Mouse (Mus musculus): Measurements from ENCODE around the gene Traf5. TPM values are rescaled to one million over a fixed set of nuclear protein-coding genes. Genes with fewer than 3 reads are reported as not detected.

Gene Traf5
- polyA plus RNA-seq, 1 experiment: 0.77 TPM

DNA sequence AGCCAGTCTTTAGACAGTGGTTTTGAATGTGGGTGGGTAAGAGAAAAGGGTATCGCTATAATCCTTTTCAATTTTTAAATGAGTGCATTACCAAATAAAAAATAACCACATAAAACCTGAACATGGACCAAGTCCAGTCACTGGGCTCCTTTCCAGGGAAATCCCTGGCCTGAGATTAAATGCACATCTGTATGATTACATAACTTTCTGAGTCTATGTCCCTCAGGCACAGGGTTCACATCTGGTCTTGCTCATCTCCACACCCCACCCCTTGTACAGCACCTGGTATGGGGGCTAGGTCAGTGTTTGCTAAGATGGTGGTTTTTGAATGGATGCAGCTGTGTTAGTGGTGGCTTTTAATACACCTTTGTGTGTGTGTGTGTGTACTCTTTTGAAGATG is 19.9 kb downstream of the Traf5 start:
- H3K4me3 ChIP-seq (replicated peaks): no peak overlapping the region
- peaks cover 23% of the 10 kb centered on the region for H3K36me3 ChIP-seq (ENCODE audit: control insufficient read depth)
- H3K27me3 ChIP-seq (ENCODE audit: control insufficient read depth): no peaks in the 10 kb centered on the region
- H3K4me1 ChIP-seq (ENCODE audit: control insufficient read depth): peaks cover 7% of the 10 kb centered on the region
- no peak for TF ChIP-seq GATA1 (IDR thresholded peaks at IDR 0.05; ENCODE audit: low read length)
- no peak for TF ChIP-seq TAL1 (IDR thresholded peaks at IDR 0.05; ENCODE audit: low read length)
- no peaks in the 10 kb centered on the region for H3K9me3 ChIP-seq (ENCODE audit: control insufficient read depth, low read length)

DNA sequence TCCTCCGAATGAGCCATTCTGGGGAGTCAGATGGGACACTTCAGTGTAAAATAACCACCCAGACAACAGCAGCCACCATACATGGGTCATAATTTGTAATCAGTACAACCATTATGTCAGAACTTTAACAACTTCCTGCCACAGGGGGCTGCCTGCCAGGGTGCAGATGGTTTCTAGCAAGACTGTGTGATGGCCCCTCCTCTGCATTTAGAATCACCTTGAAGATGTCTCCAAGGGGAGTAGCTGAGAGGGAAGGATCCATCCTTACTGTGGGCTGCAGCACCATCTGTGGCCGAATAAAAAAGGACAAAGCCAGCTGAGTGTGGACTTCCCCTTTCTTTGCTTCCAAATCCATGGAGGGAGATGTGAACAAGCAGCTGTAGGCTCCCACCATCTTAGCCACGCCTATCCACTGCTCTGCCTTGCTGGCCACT is 21.7 kb downstream of the Traf5 start:
- H3K9me3 ChIP-seq (ENCODE audit: control insufficient read depth, low read length): no peaks in the 10 kb centered on the region
- H3K4me3 ChIP-seq (replicated peaks): no peak overlapping the region
- TF ChIP-seq TAL1 (IDR thresholded peaks at IDR 0.05; ENCODE audit: low read length): no peak
- TF ChIP-seq GATA1 (IDR thresholded peaks at IDR 0.05; ENCODE audit: low read length): no peak
- H3K4me1 ChIP-seq (ENCODE audit: control insufficient read depth): peaks cover 7% of the 10 kb centered on the region
- peaks cover 41% of the 10 kb centered on the region for H3K36me3 ChIP-seq (ENCODE audit: control insufficient read depth)
- no peaks in the 10 kb centered on the region for H3K27me3 ChIP-seq (ENCODE audit: control insufficient read depth)

DNA sequence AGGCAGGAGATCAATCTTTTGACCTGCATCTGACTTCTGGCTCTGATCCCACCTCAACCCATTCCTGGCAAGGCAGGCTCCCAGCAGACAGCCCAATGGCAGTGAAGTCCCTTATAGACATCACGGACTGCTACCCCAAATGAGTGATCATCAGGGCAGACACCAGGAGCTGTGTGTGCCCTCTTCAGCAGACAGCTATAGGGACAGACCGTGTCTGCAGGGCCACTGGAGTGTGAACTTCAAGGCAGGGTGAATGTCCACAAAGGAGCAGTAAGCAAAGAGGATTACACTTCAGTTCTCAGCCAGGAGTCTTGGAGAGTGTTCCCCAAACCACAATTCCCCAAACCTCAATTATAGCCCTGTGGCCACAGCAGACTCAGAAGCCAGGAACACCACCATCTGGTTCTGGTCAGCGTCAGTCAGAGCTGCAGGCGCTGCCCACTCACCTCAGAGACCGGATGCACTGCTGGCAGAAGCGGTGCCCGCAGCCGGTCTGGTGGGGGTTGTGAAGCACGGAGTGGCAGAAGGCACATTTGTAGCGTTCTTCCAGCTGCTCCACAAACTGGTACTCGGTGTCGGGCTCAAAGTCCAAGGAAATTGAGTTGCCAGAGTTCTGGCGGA is 22.3 kb downstream of the Traf5 start:
- H3K4me1 ChIP-seq (ENCODE audit: control insufficient read depth): peaks cover 7% of the 10 kb centered on the region

DNA sequence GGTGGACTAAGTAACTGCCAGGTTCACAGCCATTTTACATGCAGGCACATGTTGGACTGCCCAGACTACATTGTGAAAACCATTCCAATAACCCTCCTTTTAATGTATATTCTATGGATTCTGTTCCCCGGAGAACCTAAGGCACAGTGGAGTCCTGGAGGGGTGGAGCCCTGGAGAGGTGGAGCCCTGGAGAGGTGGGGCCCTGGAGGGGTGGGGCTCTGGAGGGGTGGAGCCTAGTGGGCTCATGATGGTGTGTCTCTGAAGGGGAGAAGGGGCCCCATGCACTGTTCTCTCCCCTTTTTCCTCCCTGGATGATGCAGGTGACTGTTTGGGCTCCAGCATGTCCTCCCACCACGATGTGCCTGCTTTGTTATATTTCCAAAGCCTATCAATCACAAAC is 24.2 kb downstream of the Traf5 start:
- Histone ChIP-seq H3K4me3 (replicated peaks) (no peak overlapping the region), H3K36me3 (ENCODE audit: control insufficient read depth) (peaks cover 65% of the 10 kb centered on the region), H3K27me3 (ENCODE audit: control insufficient read depth) (no peaks in the 10 kb centered on the region), H3K9me3 (ENCODE audit: control insufficient read depth, low read length) (peaks cover 11% of the 10 kb centered on the region), H3K4me1 (ENCODE audit: control insufficient read depth) (peaks cover 7% of the 10 kb centered on the region)
- TF ChIP-seq TAL1 (IDR thresholded peaks at IDR 0.05; ENCODE audit: low read length): no peak
- TF ChIP-seq GATA1 (IDR thresholded peaks at IDR 0.05; ENCODE audit: low read length): no peak

More for the DNA sequence above, 22.3 kb downstream of the Traf5 start:
- no peak overlapping the region for H3K4me3 ChIP-seq (replicated peaks)
- peaks cover 46% of the 10 kb centered on the region for H3K36me3 ChIP-seq (ENCODE audit: control insufficient read depth)
- H3K27me3 ChIP-seq (ENCODE audit: control insufficient read depth): no peaks in the 10 kb centered on the region
- TF ChIP-seq TAL1 (IDR thresholded peaks at IDR 0.05; ENCODE audit: low read length): no peak
- no peak for TF ChIP-seq GATA1 (IDR thresholded peaks at IDR 0.05; ENCODE audit: low read length)
- H3K9me3 ChIP-seq (ENCODE audit: control insufficient read depth, low read length): peaks cover 2% of the 10 kb centered on the region; the same call in 1 of the 2 replicates

DNA sequence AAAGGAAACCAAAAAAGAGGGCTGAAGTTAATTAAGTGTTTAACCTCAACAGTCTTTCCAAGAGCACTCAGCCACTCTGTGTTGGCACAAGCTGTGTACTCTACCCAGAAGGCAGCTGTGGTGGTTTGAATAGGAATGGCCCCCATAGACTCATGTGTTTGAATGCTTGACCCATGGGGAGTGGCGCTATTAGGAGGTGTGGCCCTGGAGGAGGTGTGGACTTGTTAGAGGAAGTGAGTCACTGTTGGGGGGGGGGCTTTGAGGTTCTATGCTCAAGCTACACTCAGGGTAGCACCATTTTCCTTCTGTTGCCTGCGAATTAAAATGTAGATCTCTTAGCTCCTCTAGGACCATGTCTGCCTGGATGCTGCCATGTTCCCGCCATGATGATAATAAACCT is 25.4 kb downstream of the Traf5 start:
- no peaks in the 10 kb centered on the region for H3K27me3 ChIP-seq (ENCODE audit: control insufficient read depth)
- no peak overlapping the region for H3K4me3 ChIP-seq (replicated peaks)
- peaks cover 11% of the 10 kb centered on the region for H3K9me3 ChIP-seq (ENCODE audit: control insufficient read depth, low read length)
- TF ChIP-seq TAL1 (IDR thresholded peaks at IDR 0.05; ENCODE audit: low read length) (no peak), GATA1 (IDR thresholded peaks at IDR 0.05; ENCODE audit: low read length) (no peak)
- peaks cover 7% of the 10 kb centered on the region for H3K4me1 ChIP-seq (ENCODE audit: control insufficient read depth)
- H3K36me3 ChIP-seq (ENCODE audit: control insufficient read depth): peaks cover 77% of the 10 kb centered on the region

DNA sequence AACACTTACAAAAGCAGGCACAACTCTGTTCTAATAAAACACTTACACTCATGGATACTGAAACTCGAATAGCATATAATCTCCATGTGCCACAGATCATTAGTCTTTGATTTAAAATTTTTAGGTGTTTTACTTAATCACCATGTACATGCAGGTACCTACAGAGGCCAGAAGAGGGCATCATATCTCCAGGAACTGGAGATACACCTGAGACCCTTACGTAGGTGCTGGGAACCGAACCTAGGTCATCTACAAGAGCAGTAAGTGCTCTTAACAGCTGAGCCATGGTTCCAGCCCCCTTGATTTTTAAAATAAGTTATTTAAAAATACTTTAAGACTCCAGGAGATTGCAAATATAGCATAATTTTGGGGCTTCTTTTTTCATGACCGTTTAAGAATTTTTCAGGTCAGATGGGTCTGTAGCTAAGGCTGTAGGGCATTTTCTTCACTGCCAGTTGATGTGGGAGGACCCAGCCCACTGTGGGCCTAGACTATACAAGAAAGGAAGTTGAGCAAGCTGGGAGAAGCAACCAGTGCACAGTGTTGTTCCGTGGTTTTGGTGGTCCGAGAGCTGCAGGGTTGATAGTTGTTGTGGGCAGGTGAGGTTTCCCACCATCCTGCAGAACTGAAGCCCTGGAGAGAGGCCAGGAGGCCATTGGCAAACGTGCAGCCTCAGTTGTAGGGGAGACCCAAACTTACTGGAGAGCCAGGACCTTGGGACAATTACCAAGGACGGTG is 29.0 kb downstream of the Traf5 start:
- H3K4me3 ChIP-seq (replicated peaks): no peak overlapping the region
- H3K4me1 ChIP-seq (ENCODE audit: control insufficient read depth): peaks cover 6% of the 10 kb centered on the region
- H3K27me3 ChIP-seq (ENCODE audit: control insufficient read depth): no peaks in the 10 kb centered on the region
- peaks cover 94% of the 10 kb centered on the region for H3K36me3 ChIP-seq (ENCODE audit: control insufficient read depth)
- H3K9me3 ChIP-seq (ENCODE audit: control insufficient read depth, low read length): peaks cover 11% of the 10 kb centered on the region
- TF ChIP-seq TAL1 (IDR thresholded peaks at IDR 0.05; ENCODE audit: low read length) (no peak), GATA1 (IDR thresholded peaks at IDR 0.05; ENCODE audit: low read length) (no peak)

DNA sequence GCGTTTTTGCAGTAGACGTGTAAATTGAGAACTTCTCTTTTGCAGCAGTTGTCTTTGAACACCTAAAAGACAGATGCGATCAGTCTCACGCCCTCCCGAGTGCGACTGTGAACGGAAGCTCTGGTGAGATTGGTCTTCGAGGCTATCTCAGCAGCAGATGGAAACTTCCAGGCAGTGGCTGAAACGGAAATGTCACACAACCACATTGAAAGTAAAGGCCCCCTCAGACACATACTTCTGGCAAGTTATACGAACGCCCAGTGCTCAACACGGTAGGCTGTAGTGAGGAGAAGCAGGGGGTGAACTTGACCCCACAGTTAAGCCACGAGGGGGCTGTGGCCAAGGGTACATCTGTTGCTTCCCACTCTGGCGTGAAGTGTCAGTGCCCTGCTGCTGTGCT is 29.7 kb downstream of the Traf5 start:
- H3K27me3 ChIP-seq (ENCODE audit: control insufficient read depth): no peaks in the 10 kb centered on the region
- no peaks in the 10 kb centered on the region for H3K4me1 ChIP-seq (ENCODE audit: control insufficient read depth)
- TF ChIP-seq GATA1 (IDR thresholded peaks at IDR 0.05; ENCODE audit: low read length) (no peak), TAL1 (IDR thresholded peaks at IDR 0.05; ENCODE audit: low read length) (no peak)
- no peak overlapping the region for H3K4me3 ChIP-seq (replicated peaks)
- peaks cover 11% of the 10 kb centered on the region for H3K9me3 ChIP-seq (ENCODE audit: control insufficient read depth, low read length)
- peaks cover 94% of the 10 kb centered on the region for H3K36me3 ChIP-seq (ENCODE audit: control insufficient read depth)

DNA sequence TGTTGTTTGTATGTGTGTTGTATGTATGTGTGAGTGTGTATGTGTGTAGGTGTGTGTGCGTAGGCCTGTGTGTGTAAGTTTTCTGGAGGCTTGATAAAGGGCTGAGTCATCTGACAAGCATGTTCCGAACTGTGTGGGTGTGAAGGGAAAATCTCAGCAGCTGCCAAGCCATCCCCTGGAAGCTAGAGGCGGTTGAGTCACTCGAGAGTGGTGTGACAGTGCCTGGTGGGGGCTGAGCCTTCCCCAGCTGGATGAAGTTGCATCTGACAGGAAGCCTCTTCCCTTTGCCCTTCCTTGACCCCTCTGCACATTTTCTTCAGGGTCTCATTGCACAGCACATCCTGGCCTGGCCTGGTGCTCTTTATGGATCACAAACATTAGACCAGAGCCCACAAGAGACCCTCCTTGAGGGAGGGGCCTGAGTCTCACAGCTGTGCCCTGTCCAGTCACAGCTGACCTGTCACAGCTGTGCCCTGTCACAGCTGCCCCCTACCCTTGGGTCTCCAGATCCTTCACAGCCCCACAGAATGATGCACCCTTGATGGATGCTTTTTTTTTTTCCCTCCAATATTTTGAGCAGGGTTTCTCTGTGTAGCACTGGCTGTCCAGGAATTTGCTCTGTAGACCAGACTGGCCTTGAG is 30.6 kb downstream of the Traf5 start:
- Histone ChIP-seq H3K9me3 (ENCODE audit: control insufficient read depth, low read length) (peaks cover 11% of the 10 kb centered on the region), H3K4me3 (replicated peaks) (no peak overlapping the region), H3K27me3 (ENCODE audit: control insufficient read depth) (no peaks in the 10 kb centered on the region), H3K36me3 (ENCODE audit: control insufficient read depth) (peaks cover 93% of the 10 kb centered on the region), H3K4me1 (ENCODE audit: control insufficient read depth) (no peaks in the 10 kb centered on the region)
- no peak for TF ChIP-seq GATA1 (IDR thresholded peaks at IDR 0.05; ENCODE audit: low read length)
- no peak for TF ChIP-seq TAL1 (IDR thresholded peaks at IDR 0.05; ENCODE audit: low read length)

DNA sequence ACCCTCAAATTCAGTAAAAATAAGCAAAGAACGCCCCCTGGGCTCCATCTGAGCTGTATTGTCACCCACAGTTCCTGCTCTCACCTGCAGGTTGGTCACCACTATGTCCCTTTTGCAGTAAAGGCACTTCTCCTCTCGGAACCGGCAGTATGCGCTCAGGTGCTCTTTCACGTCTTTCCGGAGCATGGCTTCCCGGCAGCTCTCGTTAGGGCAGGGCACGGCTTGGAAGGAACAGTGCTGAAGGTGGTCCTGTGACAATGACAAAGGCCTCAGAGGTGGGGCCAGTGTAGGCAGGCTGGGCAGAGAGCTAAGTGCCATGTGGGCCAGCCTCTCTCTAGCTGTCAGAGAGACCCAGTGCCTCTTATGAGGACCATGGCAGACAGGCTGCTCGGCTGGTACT is 33.4 kb downstream of the Traf5 start:
- peaks cover 7% of the 10 kb centered on the region for H3K9me3 ChIP-seq (ENCODE audit: control insufficient read depth, low read length)
- no peaks in the 10 kb centered on the region for H3K27me3 ChIP-seq (ENCODE audit: control insufficient read depth)
- peaks cover 81% of the 10 kb centered on the region for H3K36me3 ChIP-seq (ENCODE audit: control insufficient read depth)
- TF ChIP-seq GATA1 (IDR thresholded peaks at IDR 0.05; ENCODE audit: low read length) (no peak), TAL1 (IDR thresholded peaks at IDR 0.05; ENCODE audit: low read length) (no peak)
- no peak overlapping the region for H3K4me3 ChIP-seq (replicated peaks)
- H3K4me1 ChIP-seq (ENCODE audit: control insufficient read depth): no peaks in the 10 kb centered on the region
